Mouse (Mus musculus): ENCODE measurements around the gene Awat2.
"Not testable (repeated sequence)": the region's sequence is repeated elsewhere in the genome, so short reads cannot be mapped to it uniquely, and the experiment has no call there.

Awat2 gene

GRCm38 (mm10) chrX:100442617-100443016, at the start of gene Awat2:
Gene Awat2, minus strand, starts transcription at chrX:100442717.
- DNase-seq (ENCODE audit: low spot score in 2 of 2), result not testable (repeated sequence)

GRCm38 (mm10) chrX:100480317-100480716, 37.8 kb upstream of the Awat2 start:
- DNase-seq (ENCODE audit: low spot score in 2 of 2), result peak; percentile 27 to 50

- no peak for DNase-seq (ENCODE audit: low spot score in 2 of 2)
Measured at GRCm38 (mm10) chrX:100475569-100476223, 33.2 kb upstream of the Awat2 start.

- DNase-seq (ENCODE audit: low spot score in 2 of 2), result no peak
Measured at GRCm38 (mm10) chrX:100471491-100471890, 29.0 kb upstream of the Awat2 start.

DNA sequence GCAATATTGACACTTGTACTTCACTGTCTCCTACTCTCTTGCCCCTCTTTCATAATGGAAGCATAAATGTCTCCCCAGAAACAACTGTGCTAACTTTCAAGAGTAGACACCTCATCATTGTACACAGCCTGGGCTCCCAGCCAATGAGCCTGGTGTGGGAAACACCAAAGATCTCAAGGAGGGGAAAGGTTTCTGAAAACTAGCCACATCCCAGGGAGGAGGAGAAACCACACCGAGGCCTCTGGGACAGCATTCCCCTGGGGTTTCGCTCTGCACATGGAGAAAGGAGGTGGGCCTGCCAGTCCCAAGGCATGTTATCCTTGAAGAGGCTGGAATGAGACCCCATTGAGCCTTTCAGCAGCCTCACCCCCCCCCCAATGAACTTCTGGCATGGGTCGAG, 27.6 kb upstream of the Awat2 start:
- no peak for DNase-seq (ENCODE audit: low spot score in 2 of 2)

DNA sequence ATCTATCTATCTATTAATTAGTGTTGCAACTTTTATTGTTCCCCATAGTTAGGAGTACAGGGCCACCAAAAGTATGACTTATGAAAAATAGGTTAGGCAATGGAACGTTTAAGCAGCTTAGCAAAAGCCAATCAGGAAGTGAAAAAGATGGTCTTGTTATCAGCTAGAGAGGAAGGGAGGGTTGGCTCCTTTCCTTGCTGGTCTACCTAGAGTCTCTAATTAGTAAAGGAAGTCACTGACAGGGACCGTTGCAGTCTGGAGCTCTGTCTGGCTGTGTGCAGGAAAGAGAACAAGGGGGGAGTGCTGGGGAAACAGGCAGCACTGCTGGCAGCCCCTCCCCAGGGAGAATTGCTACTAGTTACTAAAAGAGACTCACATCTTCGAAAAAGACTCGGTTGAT, 25.5 kb upstream of the Awat2 start:
- DNase-seq (ENCODE audit: low spot score in 2 of 2), result no peak

DNA sequence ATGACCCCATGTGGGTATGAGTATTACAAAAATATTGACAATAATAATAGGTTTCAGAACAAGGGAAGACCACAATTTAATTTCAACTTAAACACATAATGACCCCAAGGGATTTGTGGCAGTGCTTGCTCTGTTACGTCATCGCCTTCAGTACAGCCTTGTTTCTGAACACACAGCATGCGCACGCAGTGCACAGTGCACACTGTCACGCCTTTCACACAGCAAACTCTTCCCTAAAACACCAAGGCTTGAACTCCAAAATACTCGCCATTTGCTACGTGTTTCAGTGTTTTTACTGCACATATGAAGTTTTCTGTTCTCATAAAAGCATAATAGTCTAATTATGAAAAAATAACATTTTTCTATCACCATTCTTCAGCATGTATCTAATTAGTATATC, 1.0 kb upstream of the Awat2 start:
- DNase-seq (ENCODE audit: low spot score in 2 of 2), result no peak

GRCm38 (mm10) chrX:100432311-100432710, 10.2 kb downstream of the Awat2 start:
- DNase-seq (ENCODE audit: low spot score in 2 of 2), result no peak

- no peak for DNase-seq (ENCODE audit: low spot score in 2 of 2)
Measured at GRCm38 (mm10) chrX:100428693-100429092, 13.8 kb downstream of the Awat2 start, which contains the start of gene Otud6a. Gene Otud6a, plus strand, starts transcription at chrX:100429013.

GRCm38 (mm10) chrX:100409245-100409644, 33.3 kb downstream of the Awat2 start:
- no peak for DNase-seq (ENCODE audit: low spot score in 2 of 2)

GRCm38 (mm10) chrX:100401657-100402056, 40.9 kb downstream of the Awat2 start:
- DNase-seq (ENCODE audit: low spot score in 2 of 2), result no peak

DNA sequence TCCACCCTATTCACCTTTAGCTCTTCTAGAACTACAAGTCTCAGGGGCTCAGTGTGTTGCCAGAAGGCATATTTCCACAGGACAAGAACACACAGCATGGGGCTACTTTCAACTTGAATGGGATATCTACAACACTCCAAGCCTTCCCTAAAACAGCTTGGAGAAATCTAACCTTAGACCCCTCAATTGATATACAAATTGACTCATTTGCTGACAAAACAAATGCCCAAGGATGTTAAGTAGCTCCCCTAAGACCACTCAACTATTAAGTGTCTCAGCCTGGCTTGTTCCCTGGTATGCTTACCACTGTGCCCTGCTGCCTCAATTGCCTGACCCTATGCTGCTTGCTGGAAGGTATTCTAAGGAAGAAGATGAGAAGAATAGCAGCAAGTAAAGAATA, 41.6 kb downstream of the Awat2 start:
- no peak for DNase-seq (ENCODE audit: low spot score in 2 of 2)

DNA sequence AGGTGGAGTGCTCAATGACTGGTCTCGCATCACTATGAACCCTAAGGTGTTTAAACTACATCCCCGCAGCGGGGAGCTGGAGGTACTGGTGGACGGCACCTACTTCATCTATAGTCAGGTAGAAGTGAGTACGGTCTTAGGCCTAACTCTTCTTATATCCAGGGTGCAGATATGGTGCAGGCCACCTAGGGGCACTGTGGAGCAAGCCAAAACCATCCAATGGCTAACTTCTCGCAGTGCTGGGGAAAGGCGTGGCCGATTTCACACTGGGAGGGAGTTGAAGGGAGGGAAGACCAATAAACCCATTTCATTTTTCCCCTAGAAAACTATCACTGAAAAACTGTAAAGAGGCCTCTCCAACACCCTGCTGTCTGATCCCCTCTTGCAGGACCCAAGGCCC, 47.5 kb downstream of the Awat2 start:
- peak in 1 of 2 experiments; percentile 3 for DNase-seq (ENCODE audit: low spot score in 2 of 2)

- DNase-seq (ENCODE audit: low spot score in 2 of 2), result no peak
Measured at GRCm38 (mm10) chrX:100394223-100394861, 48.2 kb downstream of the Awat2 start.

DNA sequence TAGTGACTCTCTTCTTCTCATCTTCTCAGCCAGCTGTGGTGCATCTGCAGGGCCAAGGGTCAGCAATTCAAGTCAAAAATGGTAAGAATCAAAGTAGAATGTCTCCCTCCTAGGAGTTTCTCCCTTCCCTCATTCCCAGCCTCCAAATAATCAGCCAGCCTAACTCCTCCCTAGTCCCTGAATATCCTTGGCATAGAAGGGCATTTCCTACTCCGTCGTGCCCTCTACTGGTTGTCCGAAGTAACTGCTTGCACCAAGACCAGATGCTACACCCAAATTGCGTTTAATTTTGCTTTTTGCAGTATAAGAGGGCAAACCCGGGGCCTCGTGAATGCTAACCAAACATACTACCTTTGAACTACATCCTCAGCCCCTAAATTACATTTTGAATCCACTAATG, 50.2 kb downstream of the Awat2 start:
- DNase-seq (ENCODE audit: low spot score in 2 of 2), result peak in 1 of 2 experiments; percentile 5

DNA sequence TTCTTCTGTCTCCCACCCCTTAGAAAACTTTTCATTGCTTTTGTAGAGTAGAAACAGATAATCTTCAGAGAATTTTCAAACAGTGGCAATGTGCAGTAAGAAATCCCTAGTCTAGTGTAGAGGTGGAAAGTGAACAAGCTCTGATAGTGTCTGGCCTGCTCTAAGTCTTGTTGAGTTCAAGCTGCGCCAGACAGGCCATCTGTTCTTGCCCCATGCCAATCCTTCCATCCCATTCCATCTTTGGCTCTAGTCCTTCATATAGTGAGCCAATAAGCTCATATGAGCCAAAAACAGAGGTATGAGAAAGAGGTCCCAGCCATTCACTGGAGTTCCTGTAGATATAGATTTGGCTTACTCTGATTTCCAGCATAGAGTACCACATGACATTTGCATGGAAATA, 52.6 kb downstream of the Awat2 start:
- no peak for DNase-seq (ENCODE audit: low spot score in 2 of 2)

DNA sequence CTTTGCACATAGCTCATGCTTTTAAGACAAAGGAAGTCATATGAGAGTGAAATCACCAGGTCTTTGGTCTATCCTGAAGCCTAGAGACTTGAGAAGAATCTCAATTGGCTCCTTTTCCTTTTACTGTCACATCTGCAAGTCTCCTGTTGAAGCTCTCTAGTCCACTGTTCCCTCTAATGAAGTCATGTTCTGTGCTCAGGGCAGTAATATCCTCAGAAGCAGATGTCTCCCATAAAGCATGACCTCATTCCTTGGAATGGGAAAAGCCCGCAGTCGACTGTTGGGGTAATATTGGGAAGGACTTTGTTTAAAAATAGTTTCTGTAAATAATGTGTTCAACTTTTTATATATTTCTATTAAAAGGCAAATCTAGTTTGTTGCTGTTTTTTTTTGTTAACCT, 85.5 kb downstream of the Awat2 start:
- DNase-seq (ENCODE audit: low spot score in 2 of 2), result no peak

All from left cerebral cortex, adult 9 months (tissue).